Mouse (Mus musculus) embryonic facial prominence, embryonic 12.5 days (tissue): ENCODE measurements at regions not wholly inside any gene's neighbourhood (a gene's known extent, or its start where the extent isn't known, plus 50 kb on each side); places are given as distances from the start of the nearest gene placed in this dataset.

ENCODE experiments used
- ATAC-seq: fragments of 200-750 bp; cut with Nextera tagmentation; 2 replicates; pipeline ENCODE4 v1.8.0; 2017; ENCODE audit not compliant: insufficient number of reproducible peaks, insufficient read depth, low FRiP score, low TSS enrichment
- H3K27ac ChIP-seq: fragments of 300-500 bp; sonication (generic); 2 replicates; pipeline ENCODE4 v1.5.1; 2016; ENCODE audit warnings: mild to moderate bottlenecking
- H3K27me3 ChIP-seq: fragments of 300-500 bp; sonication (generic); 2 replicates; pipeline ENCODE4 v1.6.1; 2016; ENCODE audit warnings: mild to moderate bottlenecking, moderate library complexity
- H3K36me3 ChIP-seq: fragments of 300-500 bp; sonication (generic); 2 replicates; pipeline ENCODE4 v1.6.1; 2016; ENCODE audit warnings: mild to moderate bottlenecking
- H3K4me1 ChIP-seq: fragments of 300-500 bp; sonication (generic); 2 replicates; pipeline ENCODE4 v1.6.1; 2016
- H3K4me2 ChIP-seq: fragments of 300-500 bp; sonication (generic); replicated peaks from 2 replicates; pipeline ENCODE4 v1.6.1; 2016; ENCODE audit warnings: mild to moderate bottlenecking, moderate library complexity
- H3K4me3 ChIP-seq: fragments of 300-500 bp; sonication (generic); 2 replicates; pipeline ENCODE4 v1.5.1; 2016; ENCODE audit warnings: mild to moderate bottlenecking
- H3K9ac ChIP-seq: fragments of 300-500 bp; sonication (generic); 2 replicates; pipeline ENCODE4 v1.6.1; 2016; ENCODE audit warnings: mild to moderate bottlenecking, moderate library complexity
- H3K9me3 ChIP-seq: fragments of 300-500 bp; sonication (generic); 2 replicates; pipeline ENCODE4 v1.6.1; 2016; ENCODE audit warnings: mild to moderate bottlenecking, moderate library complexity
- WGBS: fragments of 180-500 bp; shearing (Covaris S2); methylation state at CpG from one replicate; pipeline ENCODE4 v1.1.7; 2016; 5-methylcytosine and 5-hydroxymethylcytosine counted together

DNA sequence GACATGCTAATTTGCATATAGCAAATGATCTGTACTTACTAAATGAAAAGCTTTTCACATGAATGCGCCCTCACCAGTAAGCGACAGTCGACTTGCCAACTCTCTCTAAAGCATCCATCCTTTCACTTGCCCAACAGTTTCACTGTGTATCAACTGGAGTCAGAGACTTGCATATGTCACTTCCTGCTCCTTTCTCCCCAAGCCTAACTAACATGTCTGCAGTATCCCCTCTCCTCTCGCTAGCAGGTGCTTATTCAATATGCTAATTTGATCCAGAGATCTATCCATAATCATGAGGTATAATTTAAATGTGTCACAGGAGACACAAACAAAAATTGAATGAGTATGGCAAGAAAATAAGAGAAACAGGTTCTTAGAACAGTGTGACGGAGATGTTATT is 364.9 kb upstream of the Trib2 start:
- no peaks in the 10 kb centered on the region for H3K9me3 ChIP-seq
- no peak overlapping the region for H3K4me3 ChIP-seq
- peaks cover 18% of the 10 kb centered on the region for H3K4me1 ChIP-seq
- 87% methylated on average over 5 of the region's 5 CpGs for WGBS
- H3K36me3 ChIP-seq: no peaks in the 10 kb centered on the region
- ATAC-seq: no peak
- H3K9ac ChIP-seq: no peak overlapping the region
- H3K27ac ChIP-seq: no peak overlapping the region
- no peaks in the 10 kb centered on the region for H3K27me3 ChIP-seq
- H3K4me2 ChIP-seq: no peak overlapping the region

DNA sequence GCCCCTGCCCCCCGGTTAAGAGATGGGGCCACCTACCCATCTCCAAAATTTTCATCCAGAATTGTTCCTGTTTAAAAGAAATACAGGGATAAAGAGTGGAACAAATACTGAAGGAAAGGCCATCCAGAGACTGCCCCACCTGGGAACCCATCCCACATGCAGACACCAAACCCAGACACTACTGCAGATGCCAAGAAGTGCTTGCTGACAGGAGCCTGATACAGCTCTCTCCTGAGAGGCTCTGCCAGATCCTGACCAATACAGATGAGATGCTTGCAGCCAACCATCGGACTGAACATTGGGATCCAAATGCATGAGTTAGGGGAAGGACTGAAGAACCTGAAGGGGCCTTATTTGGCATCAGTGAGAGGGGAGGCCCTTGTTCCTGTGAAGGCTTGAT is 363.2 kb upstream of the Trib2 start:
- WGBS: 81% methylated on average over 2 of the region's 2 CpGs
- Histone ChIP-seq H3K9me3 (no peaks in the 10 kb centered on the region), H3K9ac (no peak overlapping the region), H3K27ac (no peak overlapping the region), H3K36me3 (no peaks in the 10 kb centered on the region), H3K4me2 (no peak overlapping the region), H3K27me3 (no peaks in the 10 kb centered on the region), H3K4me3 (no peak overlapping the region), H3K4me1 (peaks cover 7% of the 10 kb centered on the region; the same call in 1 of the 2 replicates)
- no peak for ATAC-seq

- Histone ChIP-seq H3K9me3 (no peaks in the 10 kb centered on the region), H3K27me3 (no peaks in the 10 kb centered on the region), H3K4me2 (no peak overlapping the region), H3K27ac (no peak overlapping the region), H3K9ac (no peak overlapping the region), H3K4me3 (no peak overlapping the region), H3K4me1 (no peaks in the 10 kb centered on the region), H3K36me3 (no peaks in the 10 kb centered on the region)
- WGBS: 91% methylated on average over 1 of the region's 1 CpGs
- no peak for ATAC-seq
Observed at GRCm38 (mm10) chr12:16176326-16176725, 359.6 kb upstream of the Trib2 start.

DNA sequence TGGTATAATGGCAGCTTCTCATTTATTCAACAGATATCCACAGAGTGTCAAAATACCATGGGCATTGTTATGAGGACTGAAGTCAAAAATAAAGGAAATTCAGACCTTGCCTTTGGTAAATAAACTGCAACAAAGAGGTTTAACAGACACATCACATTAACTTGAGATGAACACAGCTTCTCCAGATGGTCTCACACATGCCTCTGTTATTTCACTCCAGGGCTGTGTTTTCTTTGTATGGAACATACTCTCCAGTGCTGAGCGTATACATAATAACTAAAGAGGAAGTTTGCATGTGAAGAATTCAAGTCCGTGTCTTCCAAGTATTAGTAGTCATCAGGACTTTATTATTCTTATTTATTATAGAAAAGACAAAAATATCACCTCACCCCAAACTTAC is 355.5 kb upstream of the Trib2 start:
- Histone ChIP-seq H3K4me3 (no peak overlapping the region), H3K27ac (no peak overlapping the region), H3K4me1 (no peaks in the 10 kb centered on the region), H3K36me3 (no peaks in the 10 kb centered on the region), H3K9me3 (no peaks in the 10 kb centered on the region), H3K27me3 (no peaks in the 10 kb centered on the region), H3K9ac (no peak overlapping the region), H3K4me2 (no peak overlapping the region)
- ATAC-seq: no peak
- 74% methylated on average over 2 of the region's 2 CpGs for WGBS

GRCm38 (mm10) chr12:16171636-16172035 is 354.9 kb upstream of the Trib2 start:
- H3K4me3 ChIP-seq: no peak overlapping the region
- no peak for ATAC-seq
- no peak overlapping the region for H3K27ac ChIP-seq
- H3K36me3 ChIP-seq: no peaks in the 10 kb centered on the region
- H3K9ac ChIP-seq: no peak overlapping the region
- H3K27me3 ChIP-seq: no peaks in the 10 kb centered on the region
- no peaks in the 10 kb centered on the region for H3K9me3 ChIP-seq
- H3K4me2 ChIP-seq: no peak overlapping the region
- WGBS: 58% methylated on average over 5 of the region's 5 CpGs
- no peaks in the 10 kb centered on the region for H3K4me1 ChIP-seq

- Histone ChIP-seq H3K4me3 (no peak overlapping the region), H3K4me2 (no peak overlapping the region), H3K9me3 (no peaks in the 10 kb centered on the region), H3K9ac (no peak overlapping the region), H3K36me3 (no peaks in the 10 kb centered on the region), H3K27ac (no peak overlapping the region), H3K27me3 (no peaks in the 10 kb centered on the region), H3K4me1 (no peaks in the 10 kb centered on the region)
- ATAC-seq: no peak
- 69% methylated on average over 7 of the region's 7 CpGs for WGBS
Observed at GRCm38 (mm10) chr12:16169781-16170535, 353.2 kb upstream of the Trib2 start.

DNA sequence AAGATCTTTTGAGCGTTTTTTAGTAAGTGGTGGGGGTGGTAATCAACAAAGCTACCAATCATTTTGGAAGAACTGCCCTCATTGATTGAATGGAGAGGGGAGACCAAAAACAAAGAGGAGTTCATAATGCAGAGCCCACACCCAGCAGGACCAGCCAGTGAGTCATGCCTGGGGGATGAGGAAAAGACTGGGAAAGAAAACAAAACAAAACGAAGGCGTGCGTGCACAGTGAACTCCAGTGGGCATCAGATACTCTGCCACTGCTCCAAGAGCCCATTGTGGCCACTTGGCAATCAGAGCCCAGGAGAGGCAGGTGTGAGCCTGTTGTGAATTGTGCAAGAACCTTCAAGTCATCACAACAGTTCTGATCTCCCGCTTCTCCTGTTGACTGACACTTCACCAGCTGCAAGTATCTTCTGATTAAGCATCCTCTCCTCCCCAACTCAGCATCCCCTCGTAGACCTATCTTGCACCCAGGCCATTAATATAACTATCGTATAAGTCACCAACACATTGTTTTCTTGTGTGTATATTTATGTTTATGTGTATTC is 351.1 kb upstream of the Trib2 start:
- Histone ChIP-seq H3K4me2 (no peak overlapping the region), H3K9ac (no peak overlapping the region), H3K27ac (no peak overlapping the region), H3K4me3 (no peak overlapping the region), H3K27me3 (no peaks in the 10 kb centered on the region), H3K4me1 (no peaks in the 10 kb centered on the region), H3K9me3 (no peaks in the 10 kb centered on the region), H3K36me3 (no peaks in the 10 kb centered on the region)
- ATAC-seq: no peak
- WGBS: 61% methylated on average over 7 of the region's 7 CpGs

DNA sequence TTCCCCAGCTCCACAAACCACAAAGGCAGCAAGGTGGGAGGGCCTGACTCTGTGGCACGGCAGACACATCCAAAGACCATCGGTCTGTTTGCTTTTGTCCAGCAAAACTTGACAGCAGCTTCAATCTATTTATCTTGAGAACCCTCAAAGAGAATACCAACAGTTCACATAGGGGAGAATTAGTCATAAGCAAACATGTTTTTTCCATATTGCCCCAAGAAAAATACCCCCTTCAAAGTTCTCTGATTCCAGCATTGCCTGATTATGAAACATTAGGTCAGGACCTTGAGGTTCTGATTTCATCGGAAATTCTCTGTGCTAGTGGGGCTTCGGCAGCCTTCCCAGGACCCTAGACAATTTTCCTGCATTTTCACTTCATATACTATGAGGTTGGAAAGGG is 348.4 kb upstream of the Trib2 start:
- ATAC-seq: no peak
- Histone ChIP-seq H3K9me3 (no peaks in the 10 kb centered on the region), H3K36me3 (no peaks in the 10 kb centered on the region), H3K4me3 (no peak overlapping the region), H3K27ac (no peak overlapping the region), H3K4me2 (no peak overlapping the region), H3K27me3 (no peaks in the 10 kb centered on the region), H3K4me1 (no peaks in the 10 kb centered on the region), H3K9ac (no peak overlapping the region)
- 64% methylated on average over 4 of the region's 4 CpGs for WGBS

GRCm38 (mm10) chr12:16161947-16162346 is 345.2 kb upstream of the Trib2 start:
- no peaks in the 10 kb centered on the region for H3K36me3 ChIP-seq
- H3K9ac ChIP-seq: no peak overlapping the region
- no peaks in the 10 kb centered on the region for H3K27me3 ChIP-seq
- H3K4me3 ChIP-seq: no peak overlapping the region
- no peaks in the 10 kb centered on the region for H3K4me1 ChIP-seq
- no peak overlapping the region for H3K4me2 ChIP-seq
- no peak for ATAC-seq
- no peak overlapping the region for H3K27ac ChIP-seq
- WGBS: 83% methylated on average over 4 of the region's 4 CpGs
- H3K9me3 ChIP-seq: no peaks in the 10 kb centered on the region

GRCm38 (mm10) chr12:16157896-16158295 is 341.2 kb upstream of the Trib2 start:
- Histone ChIP-seq H3K4me2 (no peak overlapping the region), H3K9ac (no peak overlapping the region), H3K36me3 (no peaks in the 10 kb centered on the region), H3K9me3 (no peaks in the 10 kb centered on the region), H3K4me3 (no peak overlapping the region), H3K27me3 (no peaks in the 10 kb centered on the region), H3K4me1 (no peaks in the 10 kb centered on the region), H3K27ac (no peak overlapping the region)
- ATAC-seq: no peak
- WGBS: 85% methylated on average over 7 of the region's 7 CpGs

DNA sequence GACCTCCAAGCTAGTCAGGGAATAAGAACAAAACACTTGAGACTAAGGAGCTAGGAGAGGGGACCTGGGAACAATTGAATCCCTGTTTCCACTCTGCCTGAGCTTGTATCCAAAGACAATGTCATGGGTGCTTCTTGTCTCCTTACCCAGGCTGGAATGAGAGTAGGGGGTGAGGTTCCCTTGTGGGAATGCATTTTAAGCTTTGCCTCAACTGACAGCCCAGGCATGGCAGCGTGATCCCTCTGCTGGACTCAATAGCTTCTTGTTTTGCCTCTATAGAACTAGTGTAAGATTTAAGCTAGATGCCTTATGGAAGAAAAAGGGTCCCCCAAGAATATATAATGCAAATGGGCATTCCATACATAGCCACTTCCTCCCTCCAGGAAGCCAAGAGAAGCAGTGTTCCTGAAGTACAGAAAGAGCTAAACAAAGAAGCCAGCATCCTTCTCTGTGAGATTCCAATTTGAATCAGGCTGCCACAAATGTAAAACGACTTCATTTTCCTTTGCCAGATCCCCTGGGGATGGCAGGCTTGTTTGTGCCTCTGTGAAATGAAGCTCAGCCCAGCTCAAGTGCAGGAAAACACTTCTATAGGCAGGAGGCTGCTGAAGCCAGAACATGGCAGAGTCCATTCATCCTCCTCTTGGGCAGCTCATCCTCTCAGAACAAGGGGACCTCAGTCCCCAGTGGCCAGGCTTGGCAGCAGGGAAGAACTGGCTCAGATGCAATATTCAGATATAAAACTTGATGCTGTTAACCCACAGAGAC is 339.3 kb upstream of the Trib2 start:
- Histone ChIP-seq H3K27ac (no peak overlapping the region), H3K9ac (no peak overlapping the region), H3K9me3 (no peaks in the 10 kb centered on the region), H3K4me2 (no peak overlapping the region), H3K36me3 (no peaks in the 10 kb centered on the region), H3K4me3 (no peak overlapping the region), H3K4me1 (peaks cover under 1% of the 10 kb centered on the region; the same call in 1 of the 2 replicates), H3K27me3 (no peaks in the 10 kb centered on the region)
- no peak for ATAC-seq
- 17% methylated on average over 2 of the region's 2 CpGs for WGBS

- Histone ChIP-seq H3K4me3 (no peak overlapping the region), H3K4me1 (peaks cover 2% of the 10 kb centered on the region; the same call in 1 of the 2 replicates), H3K9me3 (no peaks in the 10 kb centered on the region), H3K27me3 (no peaks in the 10 kb centered on the region), H3K9ac (no peak overlapping the region), H3K36me3 (no peaks in the 10 kb centered on the region), H3K4me2 (no peak overlapping the region), H3K27ac (no peak overlapping the region)
- no peak for ATAC-seq
- 90% methylated on average over 1 of the region's 1 CpGs for WGBS
Observed at GRCm38 (mm10) chr12:16154256-16154655, 337.5 kb upstream of the Trib2 start.
